Mouse (Mus musculus) v-Abl transformed pro-B cells (cell line): ENCODE measurements around the gene C1qtnf5.
"Not testable (repeated sequence)": the region's sequence is repeated elsewhere in the genome, so short reads cannot be mapped to it uniquely, and the experiment has no call there.

Source experiments
- in situ Hi-C, 2 experiments: fragments of 400-800 bp; cut with MboI; formaldehyde crosslinking; loops; one replicate each; pipeline ENCODE4 v1.15.1; 2025; ENCODE audit not compliant: unreplicated experiment in 2 of 2

Gene C1qtnf5

GRCm38 (mm10) chr9:44096536-44096935 is 10.5 kb upstream of the C1qtnf5 start:
- in situ Hi-C loops: loop anchor here (25.0 kb wide), 1 partner anchor 759 kb away; no protein-coding TSS in a partner anchor

GRCm38 (mm10) chr9:44101490-44101889 is 5.6 kb upstream of the C1qtnf5 start, which contains the start of gene Mfrp:
Mfrp (plus strand) TSS chr9:44101729.
- in situ Hi-C loops: no loop called here

GRCm38 (mm10) chr9:44104881-44105280 is 2.2 kb upstream of the C1qtnf5 start:
- in situ Hi-C loops: no loop called here

GRCm38 (mm10) chr9:44105781-44106180 is 1.3 kb upstream of the C1qtnf5 start:
- in situ Hi-C loops: no loop called here

- in situ Hi-C loops: no loop called here
Measured at GRCm38 (mm10) chr9:44106182-44106581, 863 bp upstream of the C1qtnf5 start.

GRCm38 (mm10) chr9:44106596-44106995 is 449 bp upstream of the C1qtnf5 start:
- in situ Hi-C loops: no loop called here

GRCm38 (mm10) chr9:44107557-44108179 is 623 bp downstream of the C1qtnf5 start:
- in situ Hi-C loops: no loop called here

- in situ Hi-C loops: no loop called here
Measured at GRCm38 (mm10) chr9:44108269-44109055, 1.4 kb downstream of the C1qtnf5 start.

GRCm38 (mm10) chr9:44109360-44110095 is 2.5 kb downstream of the C1qtnf5 start:
- in situ Hi-C loops: no loop called here

GRCm38 (mm10) chr9:44111909-44112308 is 4.9 kb downstream of the C1qtnf5 start:
- in situ Hi-C loops: not testable (repeated sequence)

GRCm38 (mm10) chr9:44113105-44113789 is 6.2 kb downstream of the C1qtnf5 start, which contains the start of the genes Gm49380 and Rnf26:
Gm49380 (minus strand) TSS chr9:44113500.
Rnf26 (minus strand) TSS chr9:44113517.
- in situ Hi-C loops: no loop called here

- in situ Hi-C loops: no loop called here
Measured at GRCm38 (mm10) chr9:44114453-44114852, 7.4 kb downstream of the C1qtnf5 start.

GRCm38 (mm10) chr9:44115599-44115998 is 8.6 kb downstream of the C1qtnf5 start:
- in situ Hi-C loops: no loop called here

GRCm38 (mm10) chr9:44116182-44116581 is 9.1 kb downstream of the C1qtnf5 start:
- in situ Hi-C loops: no loop called here

GRCm38 (mm10) chr9:44119011-44119410 is 12.0 kb downstream of the C1qtnf5 start:
- in situ Hi-C loops: no loop called here

GRCm38 (mm10) chr9:44119948-44120465 is 13.0 kb downstream of the C1qtnf5 start:
- in situ Hi-C loops: loop anchor here (10.0 kb wide), 3 partner anchors 115 to 235 kb away; partner anchors contain the start of genes Cbl (in 1 of the 2) and Nlrx1 (in 1 of the 2)

- in situ Hi-C loops: loop anchor here (10.0 kb wide), 3 partner anchors 110 to 230 kb away; partner anchors contain the start of genes Cbl (in 1 of the 2) and Nlrx1 (in 1 of the 2)
Measured at GRCm38 (mm10) chr9:44124317-44124716, 17.3 kb downstream of the C1qtnf5 start.

GRCm38 (mm10) chr9:44125026-44125425 is 18.0 kb downstream of the C1qtnf5 start:
- in situ Hi-C loops: loop anchor here (5.0 to 10.0 kb wide), 6 partner anchors 110 to 262 kb away; partner anchors contain the start of genes Nlrx1 (in 2 of the 2) and Cbl (in 1 of the 2)

GRCm38 (mm10) chr9:44125546-44126428 is 18.7 kb downstream of the C1qtnf5 start:
- in situ Hi-C loops: loop anchor here (5.0 to 10.0 kb wide), 6 partner anchors 109 to 262 kb away; partner anchors contain the start of genes Nlrx1 (in 2 of the 2) and Cbl (in 1 of the 2)
